In genomic region chr2:122686665-122687064, GRCm38 (mm10) we compare ENCODE assay signal across 23 mouse cellular contexts. TPM values are rescaled to one million over a fixed set of nuclear protein-coding genes. Genes with fewer than 3 reads are reported as not detected.
DNase-seq lines count a peak whose midpoint lies in the region; ATAC-seq and TF ChIP-seq lines count a peak whose summit lies in the region.
"Had no signal": no experiment of that assay in that cellular context is flagged by ENCODE, and none has a peak within 500 bp of the region (broad histone marks: within the 10 kb centered on the region; RNA-seq: fewer than 3 reads in every experiment).

No protein-coding gene starts in this region.

- H3K4me3 ChIP-seq in lung, adult 2 months (replicated peaks; ENCODE audit: extremely low read depth, low read depth, low read length), result no peak overlapping the region
- H3K4me3 ChIP-seq in forebrain, embryonic 11.5 days (ENCODE audit: low read depth, low read length), result no peak overlapping the region
- no peak overlapping the region for H3K4me3 ChIP-seq in thymus, adult 2 months (ENCODE audit: control insufficient read depth, insufficient read depth, low read length)
- no peak overlapping the region for H3K4me3 ChIP-seq in liver, embryonic 12.5 days
- H3K4me3 ChIP-seq: embryonic facial prominence, embryonic 12.5 days; forebrain, embryonic 12.5 days; gastrocnemius, adult 2 months; heart, embryonic 13.5 days; hindbrain, embryonic 15.5 days had no signal

- ATAC-seq in inflammation-experienced regulatory T-cells, adult 6 months, result no peak
- no peak for ATAC-seq in forebrain, embryonic 11.5 days (replicated peaks; ENCODE audit: low FRiP score)
- ATAC-seq in liver, embryonic 12.5 days, result no peak
- ATAC-seq: forebrain, embryonic 16.5 days had no signal

- H3K9me3 ChIP-seq in forebrain, embryonic 11.5 days (ENCODE audit: control insufficient read depth, low read length), result peaks cover 6% of the 10 kb centered on the region
- H3K9me3 ChIP-seq in liver, embryonic 12.5 days (replicated peaks), result peaks cover 6% of the 10 kb centered on the region

- 61% methylated on average over 6 of the region's 6 CpGs for WGBS in lung, adult 2 months
- 81% methylated on average over 6 of the region's 6 CpGs for WGBS in forebrain, embryonic 11.5 days
- 91% methylated on average over 6 of the region's 6 CpGs for WGBS in thymus, adult 2 months
- WGBS in liver, embryonic 12.5 days (ENCODE audit: insufficient replicate concordance), result 62% methylated on average over 6 of the region's 6 CpGs

- H3K9ac ChIP-seq in forebrain, embryonic 11.5 days (ENCODE audit: low read length), result no peak overlapping the region
- H3K9ac ChIP-seq in liver, embryonic 12.5 days, result no peak overlapping the region
- H3K9ac ChIP-seq: embryonic facial prominence, embryonic 12.5 days; forebrain, embryonic 12.5 days; heart, embryonic 13.5 days; hindbrain, embryonic 15.5 days had no signal

- H3K4me2 ChIP-seq in forebrain, embryonic 11.5 days (ENCODE audit: low read depth, low read length, severe bottlenecking), result no peak overlapping the region
- no peak overlapping the region for H3K4me2 ChIP-seq in liver, embryonic 12.5 days
- H3K4me2 ChIP-seq: embryonic facial prominence, embryonic 12.5 days; forebrain, embryonic 12.5 days; heart, embryonic 13.5 days; hindbrain, embryonic 15.5 days had no signal

- no peaks in the 10 kb centered on the region for H3K36me3 ChIP-seq in forebrain, embryonic 11.5 days (ENCODE audit: control insufficient read depth, insufficient read depth, low read length)
- H3K36me3 ChIP-seq in thymus, adult 2 months (ENCODE audit: control insufficient read depth, insufficient read depth, low read length), result no peaks in the 10 kb centered on the region; the same call in 1 of the 2 replicates
- H3K36me3 ChIP-seq in liver, embryonic 12.5 days, result no peaks in the 10 kb centered on the region
- H3K36me3 ChIP-seq: embryonic facial prominence, embryonic 12.5 days; forebrain, embryonic 12.5 days had no signal

- H3K4me1 ChIP-seq in lung, adult 2 months (ENCODE audit: control insufficient read depth, insufficient read depth, low read length), result no peaks in the 10 kb centered on the region
- H3K4me1 ChIP-seq in forebrain, embryonic 11.5 days (replicated peaks; ENCODE audit: control insufficient read depth, insufficient read depth, low read length), result no peaks in the 10 kb centered on the region
- no peaks in the 10 kb centered on the region for H3K4me1 ChIP-seq in thymus, adult 2 months (replicated peaks; ENCODE audit: control insufficient read depth, insufficient read depth, low read length)
- no peaks in the 10 kb centered on the region for H3K4me1 ChIP-seq in liver, embryonic 12.5 days
- H3K4me1 ChIP-seq: embryonic facial prominence, embryonic 12.5 days; heart, embryonic 13.5 days; hindbrain, embryonic 15.5 days had no signal

- TF ChIP-seq POLR2A in lung, adult 2 months (IDR thresholded peaks at IDR 0.05; ENCODE audit: borderline replicate concordance, extremely low read depth, low read depth, low read length), result no peak
- no peak for TF ChIP-seq POLR2A in thymus, adult 2 months (IDR thresholded peaks at IDR 0.05; ENCODE audit: control insufficient read depth, extremely low read depth, insufficient read depth, low read length, poor library complexity)

- H3K27me3 ChIP-seq in forebrain, embryonic 11.5 days (ENCODE audit: control insufficient read depth, insufficient read depth, low read length), result no peaks in the 10 kb centered on the region
- no peaks in the 10 kb centered on the region for H3K27me3 ChIP-seq in thymus, adult 2 months (ENCODE audit: control insufficient read depth, insufficient read depth, low read length)
- no peaks in the 10 kb centered on the region for H3K27me3 ChIP-seq in liver, embryonic 12.5 days (replicated peaks)
- H3K27me3 ChIP-seq: embryonic facial prominence, embryonic 12.5 days; forebrain, embryonic 12.5 days; heart, embryonic 13.5 days; hindbrain, embryonic 15.5 days had no signal

- no peak overlapping the region for H3K27ac ChIP-seq in forebrain, embryonic 11.5 days (ENCODE audit: low read depth, low read length)
- no peak overlapping the region for H3K27ac ChIP-seq in thymus, adult 2 months (ENCODE audit: control insufficient read depth, insufficient read depth, low read length)
- no peak overlapping the region for H3K27ac ChIP-seq in liver, embryonic 12.5 days
- H3K27ac ChIP-seq: embryonic facial prominence, embryonic 12.5 days; forebrain, embryonic 12.5 days; gastrocnemius, adult 2 months; heart, embryonic 13.5 days; hindbrain, embryonic 15.5 days had no signal

- TF ChIP-seq CTCF in lung, adult 2 months (IDR thresholded peaks at IDR 0.05; ENCODE audit: insufficient read depth, low read length), result no peak
- no peak for TF ChIP-seq CTCF in thymus, adult 2 months (IDR thresholded peaks at IDR 0.05; ENCODE audit: borderline replicate concordance, control insufficient read depth, extremely low read depth, insufficient read depth, low read length, poor library complexity)

- peak; percentile 42 for DNase-seq in 3134 (ENCODE audit: extremely low read depth, insufficient read length, low spot score)
- DNase-seq in 3T3-L1 (ENCODE audit: low read depth, low spot score), result peak; percentile 73
- peak; percentile 19 for DNase-seq in lung, adult 2 months
- DNase-seq in lung, postnatal 25 days (ENCODE audit: low spot score), result peak; percentile 35
- no peak for DNase-seq in forebrain, embryonic 11.5 days (ENCODE audit: low spot score)
- no peak for DNase-seq in thymus, adult 2 months
- DNase-seq: adrenal gland, postnatal 10 days; cerebellum, adult 11-12 months; cerebellum, adult 9-10 months; cerebellum, postnatal 25 days; gastrocnemius, adult 2 months; gastrocnemius, postnatal 25 days; heart, adult 11 months; heart, postnatal 36 days had no signal

RNA-seq across cellular contexts. Expression of gene Slc30a4, which starts 15.8 kb away (rescaled TPM):
- polyA plus RNA-seq in lung, adult 2 months (2012; rRNA removed), result 3.4 and 5.5 TPM in 2 replicates
- polyA plus RNA-seq in inflammation-experienced regulatory T-cells, adult 6 months (2017; shearing (Covaris generic)), result under 1 TPM; 0.15 to 0.91 (median 0.59) TPM
- 6.8 and 9.6 TPM in 2 replicates for polyA plus RNA-seq in forebrain, embryonic 11.5 days (2014; fragmentation: Nextera tagmentation; extraction: Ambion mirVana)
- polyA plus RNA-seq in thymus, adult 2 months (2012; rRNA removed), result 7.3 and 8.0 TPM in 2 replicates
- polyA plus RNA-seq in liver, embryonic 12.5 days (2016; fragmentation: Nextera tagmentation; extraction: Ambion mirVana), result 1.8 and 2.4 TPM in 2 replicates

RNA-seq across cellular contexts. Expression of gene AA467197, which starts 49.9 kb away (rescaled TPM):
- 0.32 and 0.53 TPM in 2 replicates for polyA plus RNA-seq in lung, adult 2 months (2012; rRNA removed)
- 1 to 10 TPM in 1 of 3 experiments, not detected in 2; 5.0 TPM for polyA plus RNA-seq in inflammation-experienced regulatory T-cells, adult 6 months (2017; shearing (Covaris generic))
- 0.27 and 0.51 TPM in 2 replicates for polyA plus RNA-seq in forebrain, embryonic 11.5 days (2014; fragmentation: Nextera tagmentation; extraction: Ambion mirVana)
- polyA plus RNA-seq in thymus, adult 2 months (2012; rRNA removed), result 2.6 and 4.4 TPM in 2 replicates
- polyA plus RNA-seq in liver, embryonic 12.5 days (2016; fragmentation: Nextera tagmentation; extraction: Ambion mirVana), result 0.17 and 0.26 TPM in 2 replicates
- polyA plus RNA-seq: brain, embryonic 14.5 days; forebrain, embryonic 16.5 days; hindbrain, embryonic 11.5 days had no signal

RNA-seq across cellular contexts. Expression of gene Bloc1s6, which starts 51.6 kb away (rescaled TPM):
- polyA plus RNA-seq in lung, adult 2 months (2012; rRNA removed), result 21.7 and 29.0 TPM in 2 replicates
- polyA plus RNA-seq in inflammation-experienced regulatory T-cells, adult 6 months (2017; shearing (Covaris generic)), result 10 to 100 TPM; 41.1 to 56.1 (median 46.3) TPM
- 80.3 and 85.0 TPM in 2 replicates for polyA plus RNA-seq in forebrain, embryonic 11.5 days (2014; fragmentation: Nextera tagmentation; extraction: Ambion mirVana)
- polyA plus RNA-seq in thymus, adult 2 months (2012; rRNA removed), result 38.3 and 40.5 TPM in 2 replicates
- 23.2 and 24.2 TPM in 2 replicates for polyA plus RNA-seq in liver, embryonic 12.5 days (2016; fragmentation: Nextera tagmentation; extraction: Ambion mirVana)

Comparison
In these comparisons a context has a peak if more than half of its experiments do, and no peak if none do; other contexts are left out.
1. DNase-seq: peak in 3134 (single experiment), 3T3-L1 (single experiment), lung, adult 2 months (single experiment) and lung, postnatal 25 days (single experiment); none in forebrain, embryonic 11.5 days (single experiment) and thymus, adult 2 months (single experiment).